Mouse (Mus musculus) liver, embryonic 15.5 days (tissue): ENCODE data around the gene Fam3a. TPM values are rescaled to one million over a fixed set of nuclear protein-coding genes. Genes with fewer than 3 reads are reported as not detected.
A peak's percentile ranks its signal among the peaks of the same experiment; 100 is the strongest.
"Not testable (repeated sequence)": the region's sequence is repeated elsewhere in the genome, so short reads cannot be mapped to it uniquely, and the experiment has no call there.

Experiments used
- ATAC-seq: fragments of 200-750 bp; cut with Nextera tagmentation; 2 replicates; pipeline ENCODE4 v1.8.0; 2017; ENCODE audit warnings: moderate number of reproducible peaks, mild to moderate bottlenecking, moderate library complexity; ENCODE audit not compliant: insufficient read depth
- H3K27ac ChIP-seq: fragments of 300-500 bp; sonication (generic); replicated peaks from 2 replicates; pipeline ENCODE4 v1.5.1; 2015; ENCODE audit warnings: mild to moderate bottlenecking, inconsistent platforms
- H3K27me3 ChIP-seq: fragments of 300-500 bp; sonication (generic); 2 replicates; pipeline ENCODE4 v1.6.1; 2015; ENCODE audit warnings: mild to moderate bottlenecking, inconsistent platforms
- H3K36me3 ChIP-seq: fragments of 300-500 bp; sonication (generic); replicated peaks from 2 replicates; pipeline ENCODE4 v1.6.1; 2015; ENCODE audit warnings: moderate library complexity, mild to moderate bottlenecking, inconsistent platforms
- H3K4me1 ChIP-seq: fragments of 300-500 bp; sonication (generic); replicated peaks from 2 replicates; pipeline ENCODE4 v1.6.1; 2015; ENCODE audit warnings: inconsistent platforms
- H3K4me2 ChIP-seq: fragments of 300-500 bp; sonication (generic); 2 replicates; pipeline ENCODE4 v1.6.1; 2015; ENCODE audit warnings: moderate library complexity, mild to moderate bottlenecking, inconsistent platforms
- H3K4me3 ChIP-seq: fragments of 300-500 bp; sonication (generic); replicated peaks from 2 replicates; pipeline ENCODE4 v1.5.1; 2015; ENCODE audit warnings: mild to moderate bottlenecking, inconsistent platforms
- H3K9ac ChIP-seq: fragments of 300-500 bp; sonication (generic); 2 replicates; pipeline ENCODE4 v1.6.1; 2015; ENCODE audit warnings: moderate library complexity, mild to moderate bottlenecking, inconsistent platforms
- H3K9me3 ChIP-seq: fragments of 300-500 bp; sonication (generic); replicated peaks from 2 replicates; pipeline ENCODE4 v1.6.1; 2016; ENCODE audit warnings: inconsistent platforms
- WGBS: fragments of 180-500 bp; shearing (Covaris S2); methylation state at CpG from one replicate; pipeline ENCODE4 v1.1.7; 2015; ENCODE audit warnings: mixed read lengths; ENCODE audit not compliant: insufficient replicate concordance; 5-methylcytosine and 5-hydroxymethylcytosine counted together
- polyA plus RNA-seq: library from polyadenylated mRNA; unstranded; fragments of >200 nt; fragmentation: Nextera tagmentation; extraction: Ambion mirVana; gene quantifications from 2 replicates; pipeline ENCODE4 v1.2.1, GENCODE M21; 2015

The Fam3a gene
- polyA plus RNA-seq, 1 experiment from 2014 or later: 11.0 TPM

- no peak overlapping the region for H3K9ac ChIP-seq
- H3K27me3 ChIP-seq: no peaks in the 10 kb centered on the region
- H3K27ac ChIP-seq: no peak overlapping the region
- H3K4me2 ChIP-seq: no peak overlapping the region
- no peaks in the 10 kb centered on the region for H3K36me3 ChIP-seq
- no peaks in the 10 kb centered on the region for H3K4me1 ChIP-seq
- WGBS: 55% methylated on average over 3 of the region's 3 CpGs
- H3K4me3 ChIP-seq: no peak overlapping the region
- no peak for ATAC-seq
- H3K9me3 ChIP-seq: no peaks in the 10 kb centered on the region
Measured at GRCm38 (mm10) chrX:74400136-74400535, 7.1 kb upstream of the Fam3a start.

GRCm38 (mm10) chrX:74388153-74388552, 4.9 kb downstream of the Fam3a start:
- Histone ChIP-seq H3K27me3 (no peaks in the 10 kb centered on the region), H3K4me3 (no peak overlapping the region), H3K36me3 (0 out of 2 replicates have a peak, but pooled peaks cover 8% of the 10 kb centered on the region), H3K4me1 (peaks cover 43% of the 10 kb centered on the region), H3K27ac (peak overlapping the region; percentile 67), H3K9ac (no peak overlapping the region), H3K9me3 (no peaks in the 10 kb centered on the region), H3K4me2 (no peak overlapping the region)
- no peak for ATAC-seq

- 0 out of 2 replicates have a peak, but pooled peaks cover 8% of the 10 kb centered on the region for H3K36me3 ChIP-seq
- peak overlapping the region; percentile 20; the same call in 1 of the 2 replicates for H3K27ac ChIP-seq
- H3K27me3 ChIP-seq: no peaks in the 10 kb centered on the region
- H3K4me2 ChIP-seq: no peak overlapping the region; the same call in 1 of the 2 replicates
- no peaks in the 10 kb centered on the region for H3K9me3 ChIP-seq
- peaks cover 35% of the 10 kb centered on the region for H3K4me1 ChIP-seq
- H3K9ac ChIP-seq: no peak overlapping the region
- 26% methylated on average over 2 of the region's 2 CpGs for WGBS
- ATAC-seq: peak; percentile 76
- no peak overlapping the region for H3K4me3 ChIP-seq
Measured at GRCm38 (mm10) chrX:74384451-74384850, 8.6 kb downstream of the Fam3a start.

GRCm38 (mm10) chrX:74372888-74373549, 20.1 kb downstream of the Fam3a start, which contains the start of the genes Ubl4a and Slc10a3:
Gene Ubl4a (minus strand): TSS chrX:74373218.
Gene Slc10a3 (minus strand): TSS chrX:74373349.
- 9% methylated on average over 32 of the region's 32 CpGs for WGBS
- Histone ChIP-seq H3K4me2 (peak within 1 kb of the TSS; percentile 82), H3K27me3 (no peaks in the 10 kb centered on the region), H3K9ac (peak within 1 kb of the TSS; percentile 60), H3K4me1 (peaks cover 25% of the 10 kb centered on the region), H3K9me3 (no peaks in the 10 kb centered on the region), H3K36me3 (no peaks in the 10 kb centered on the region), H3K27ac (0 out of 2 replicates have a peak within 1 kb of the TSS, but pooled peaks have one; percentile 19), H3K4me3 (peak within 1 kb of the TSS; percentile 61)
- ATAC-seq: peak; percentile 86

GRCm38 (mm10) chrX:74368209-74368909, 24.7 kb downstream of the Fam3a start:
- Histone ChIP-seq H3K9me3 (no peaks in the 10 kb centered on the region), H3K4me3 (peak overlapping the region; percentile 72), H3K4me1 (peaks cover 38% of the 10 kb centered on the region), H3K27me3 (no peaks in the 10 kb centered on the region), H3K4me2 (peak overlapping the region; percentile 73), H3K9ac (peak overlapping the region; percentile 78), H3K27ac (peak overlapping the region; percentile 83), H3K36me3 (peaks cover 13% of the 10 kb centered on the region; the same call in 1 of the 2 replicates)
- ATAC-seq: peak; percentile 76
- WGBS: 11% methylated on average over 49 of the region's 49 CpGs

- peak overlapping the region; percentile 72 for H3K4me3 ChIP-seq
- H3K27me3 ChIP-seq: no peaks in the 10 kb centered on the region
- peak overlapping the region; percentile 73 for H3K4me2 ChIP-seq
- no peaks in the 10 kb centered on the region for H3K9me3 ChIP-seq
- ATAC-seq: no peak
- H3K36me3 ChIP-seq: peaks cover 13% of the 10 kb centered on the region; the same call in 1 of the 2 replicates
- peak overlapping the region; percentile 78 for H3K9ac ChIP-seq
- 51% methylated on average over 10 of the region's 10 CpGs for WGBS
- H3K4me1 ChIP-seq: peaks cover 33% of the 10 kb centered on the region
- H3K27ac ChIP-seq: 0 out of 2 replicates have a peak overlapping the region, but pooled peaks have one; percentile 83
Measured at GRCm38 (mm10) chrX:74367512-74367911, 25.6 kb downstream of the Fam3a start.

- H3K36me3 ChIP-seq: no peaks in the 10 kb centered on the region
- no peak overlapping the region for H3K27ac ChIP-seq
- H3K4me2 ChIP-seq: no peak overlapping the region
- H3K27me3 ChIP-seq: 0 out of 2 replicates have a peak, but pooled peaks cover 5% of the 10 kb centered on the region
- H3K9me3 ChIP-seq: no peaks in the 10 kb centered on the region
- H3K4me1 ChIP-seq: no peaks in the 10 kb centered on the region
- ATAC-seq: no peak
- H3K9ac ChIP-seq: no peak overlapping the region
- 39% methylated on average over 11 of the region's 11 CpGs for WGBS
- no peak overlapping the region for H3K4me3 ChIP-seq
Measured at GRCm38 (mm10) chrX:74359171-74359570, 33.9 kb downstream of the Fam3a start.

GRCm38 (mm10) chrX:74357069-74357468, 36.0 kb downstream of the Fam3a start:
- 81% methylated on average over 3 of the region's 3 CpGs for WGBS

GRCm38 (mm10) chrX:74353467-74353770, 39.7 kb downstream of the Fam3a start, which contains the start of gene Lage3:
Gene Lage3 (minus strand): TSS chrX:74353618.
- 25% methylated on average over 17 of the region's 22 CpGs for WGBS
- no peaks in the 10 kb centered on the region for H3K27me3 ChIP-seq
- H3K4me1 ChIP-seq: peaks cover 5% of the 10 kb centered on the region; the same call in 1 of the 2 replicates
- H3K9ac ChIP-seq: peak within 1 kb of the TSS; percentile 54
- H3K27ac ChIP-seq: no peak within 1 kb of the TSS
- peak within 1 kb of the TSS; percentile 61 for H3K4me3 ChIP-seq
- H3K9me3 ChIP-seq: no peaks in the 10 kb centered on the region
- peak within 1 kb of the TSS; percentile 74 for H3K4me2 ChIP-seq
- no peaks in the 10 kb centered on the region for H3K36me3 ChIP-seq
- ATAC-seq: peak; percentile 81

More at GRCm38 (mm10) chrX:74357069-74357468, 36.0 kb downstream of the Fam3a start:
- H3K9ac ChIP-seq, ATAC-seq, H3K27me3 ChIP-seq, H3K9me3 ChIP-seq, H3K4me2 ChIP-seq, H3K36me3 ChIP-seq, H3K4me1 ChIP-seq, H3K27ac ChIP-seq, H3K4me3 ChIP-seq: not testable (repeated sequence)

- Histone ChIP-seq H3K4me1 (peaks cover 5% of the 10 kb centered on the region; the same call in 1 of the 2 replicates), H3K27me3 (no peaks in the 10 kb centered on the region), H3K9me3 (no peaks in the 10 kb centered on the region), H3K27ac (no peak overlapping the region), H3K36me3 (no peaks in the 10 kb centered on the region), H3K4me3 (peak overlapping the region; percentile 61), H3K4me2 (peak overlapping the region; percentile 74), H3K9ac (peak overlapping the region; percentile 54)
- ATAC-seq: 0 out of 2 replicates have a peak, but pooled peaks have one; percentile 25
- WGBS: 22% methylated on average over 13 of the region's 13 CpGs
Measured at GRCm38 (mm10) chrX:74352645-74353466, 40.2 kb downstream of the Fam3a start.
